19 mouse cellular contexts compared by ENCODE assay signal in genomic region chr2:119152255-119152654, GRCm38 (mm10). TPM values are rescaled to one million over a fixed set of nuclear protein-coding genes. Genes with fewer than 3 reads are reported as not detected.
DNase-seq lines count a peak whose midpoint lies in the region; ATAC-seq and TF ChIP-seq lines count a peak whose summit lies in the region.
"Had no signal": no experiment of that assay in that cellular context is flagged by ENCODE, and none has a peak within 500 bp of the region (broad histone marks: within the 10 kb centered on the region; RNA-seq: fewer than 3 reads in every experiment).

No protein-coding gene starts in this region.

- DNase-seq in adrenal gland, postnatal 14 days, result peak; percentile 23
- no peak for DNase-seq in adrenal gland, postnatal 4 days (ENCODE audit: low spot score in 2 of 2)
- no peak for DNase-seq in liver, embryonic 11.5 days (ENCODE audit: low spot score)
- no peak for DNase-seq in G1E (ENCODE audit: low spot score)
- no peak for DNase-seq in cerebellum, adult 11-12 months
- DNase-seq: adrenal gland, postnatal 25 days; cerebellum, adult 11 months; cerebellum, adult 9-10 months; cerebellum, postnatal 25 days; gastrocnemius, postnatal 14 days; heart, postnatal 36 days had no signal

- no peak for ATAC-seq in liver, embryonic 12.5 days
- no peak for ATAC-seq in liver, embryonic 11.5 days (replicated peaks; ENCODE audit: low FRiP score)
- no peak for ATAC-seq in G1E (ENCODE audit: extremely low read depth, insufficient number of reproducible peaks, low FRiP score, poor library complexity, severe bottlenecking)
- ATAC-seq: forebrain, embryonic 16.5 days; intestine, embryonic 16.5 days had no signal

- peaks cover 74% of the 10 kb centered on the region for H3K36me3 ChIP-seq in liver, embryonic 12.5 days
- peaks cover 48% of the 10 kb centered on the region for H3K36me3 ChIP-seq in liver, embryonic 11.5 days (ENCODE audit: control insufficient read depth, insufficient read depth, low read length)
- H3K36me3 ChIP-seq in G1E (replicated peaks), result peaks cover 76% of the 10 kb centered on the region

- H3K9me3 ChIP-seq in liver, embryonic 12.5 days (replicated peaks), result no peaks in the 10 kb centered on the region
- no peaks in the 10 kb centered on the region for H3K9me3 ChIP-seq in liver, embryonic 11.5 days (ENCODE audit: control insufficient read depth, low read length)
- H3K9me3 ChIP-seq in G1E (replicated peaks), result no peaks in the 10 kb centered on the region
- H3K9me3 ChIP-seq: embryonic facial prominence, embryonic 12.5 days; hindbrain, embryonic 15.5 days had no signal

- H3K27ac ChIP-seq in liver, embryonic 12.5 days, result 0 out of 2 replicates have a peak overlapping the region, but pooled peaks have one; percentile 98
- H3K27ac ChIP-seq in liver, embryonic 11.5 days (ENCODE audit: low read depth, low read length), result no peak overlapping the region
- H3K27ac ChIP-seq in brown adipose tissue, adult 24 weeks (replicated peaks; ENCODE audit: low read depth, low read length), result peak overlapping the region; percentile 95
- H3K27ac ChIP-seq: embryonic facial prominence, embryonic 12.5 days; hindbrain, embryonic 15.5 days had no signal

- H3K4me3 ChIP-seq in liver, embryonic 12.5 days, result no peak overlapping the region
- no peak overlapping the region for H3K4me3 ChIP-seq in liver, embryonic 11.5 days (ENCODE audit: low read depth, low read length)
- H3K4me3 ChIP-seq in G1E (ENCODE audit: low read depth, low read length), result peak overlapping the region; percentile 18; the same call in 1 of the 2 replicates
- no peak overlapping the region for H3K4me3 ChIP-seq in brown adipose tissue, adult 24 weeks (ENCODE audit: insufficient read depth, low read depth, low read length)
- H3K4me3 ChIP-seq: embryonic facial prominence, embryonic 12.5 days; hindbrain, embryonic 15.5 days had no signal

- H3K9ac ChIP-seq in liver, embryonic 12.5 days, result no peak overlapping the region
- no peak overlapping the region for H3K9ac ChIP-seq in liver, embryonic 11.5 days (ENCODE audit: low read depth, low read length)
- H3K9ac ChIP-seq: embryonic facial prominence, embryonic 12.5 days; hindbrain, embryonic 15.5 days had no signal

- H3K27me3 ChIP-seq in liver, embryonic 12.5 days (replicated peaks), result no peaks in the 10 kb centered on the region
- no peaks in the 10 kb centered on the region for H3K27me3 ChIP-seq in liver, embryonic 11.5 days (replicated peaks; ENCODE audit: control insufficient read depth, insufficient read depth, low read length)
- H3K27me3 ChIP-seq in G1E (ENCODE audit: insufficient read depth, low read length), result no peaks in the 10 kb centered on the region
- H3K27me3 ChIP-seq: embryonic facial prominence, embryonic 12.5 days; hindbrain, embryonic 15.5 days had no signal

- peaks cover 60% of the 10 kb centered on the region for H3K4me1 ChIP-seq in liver, embryonic 12.5 days
- peaks cover 20% of the 10 kb centered on the region for H3K4me1 ChIP-seq in liver, embryonic 11.5 days (replicated peaks; ENCODE audit: control insufficient read depth, insufficient read depth, low read length)
- peaks cover 57% of the 10 kb centered on the region for H3K4me1 ChIP-seq in G1E (ENCODE audit: insufficient read depth, low read depth, low read length)
- peaks cover 12% of the 10 kb centered on the region for H3K4me1 ChIP-seq in brown adipose tissue, adult 24 weeks (ENCODE audit: control insufficient read depth, insufficient read depth, insufficient read length, low read length)

- no peak for TF ChIP-seq CTCF in G1E (IDR thresholded peaks at IDR 0.05; ENCODE audit: low read depth, low read length)

- H3K4me2 ChIP-seq in liver, embryonic 12.5 days, result no peak overlapping the region
- H3K4me2 ChIP-seq in liver, embryonic 11.5 days, result no peak overlapping the region
- H3K4me2 ChIP-seq: embryonic facial prominence, embryonic 12.5 days; hindbrain, embryonic 15.5 days had no signal

- WGBS in liver, embryonic 12.5 days (ENCODE audit: insufficient replicate concordance), result 41% methylated on average over 6 of the region's 6 CpGs
- WGBS in liver, embryonic 11.5 days, result 62% methylated on average over 6 of the region's 6 CpGs

RNA-seq across cellular contexts. Expression of gene Rmdn3, which starts 4.6 kb away (rescaled TPM):
- total RNA-seq in adrenal gland, postnatal 14 days (2021), result 71.5 and 85.1 TPM in 2 replicates
- 10 to 100 TPM; 40.5 to 42.5 TPM for total RNA-seq in adrenal gland, postnatal 4 days (2021)
- 62.2 and 64.1 TPM in 2 replicates for polyA plus RNA-seq in liver, embryonic 12.5 days (2016; fragmentation: Nextera tagmentation; extraction: Ambion mirVana)
- 75.7 and 80.6 TPM in 2 replicates for polyA plus RNA-seq in liver, embryonic 11.5 days (2014; fragmentation: Nextera tagmentation; extraction: Ambion mirVana)
- total RNA-seq in G1E (2014; fragmentation: Nextera tagmentation) (69.1 and 77.4 TPM in 2 replicates), G1E (2017) (95.9 and 104 TPM in 2 replicates)
- 53.7 and 54.9 TPM in 2 replicates for polyA plus RNA-seq in G1E (2012)
- 124 and 184 TPM in 2 replicates for polyA plus RNA-seq in brown adipose tissue, adult 24 weeks (2012; ENCODE audit: insufficient read depth, insufficient read length, missing spikeins)

RNA-seq across cellular contexts. Expression of gene Gchfr, which starts 15.3 kb away (rescaled TPM):
- 6.7 and 35.4 TPM in 2 replicates for total RNA-seq in adrenal gland, postnatal 14 days (2021)
- total RNA-seq in adrenal gland, postnatal 4 days (2021), result 10 to 100 TPM in 1 of 2 experiments, 1 to 10 TPM in 1; 7.2 to 16.8 TPM
- polyA plus RNA-seq in liver, embryonic 12.5 days (2016; fragmentation: Nextera tagmentation; extraction: Ambion mirVana), result 28.5 and 31.8 TPM in 2 replicates
- 33.6 and 36.4 TPM in 2 replicates for polyA plus RNA-seq in liver, embryonic 11.5 days (2014; fragmentation: Nextera tagmentation; extraction: Ambion mirVana)
- total RNA-seq in G1E (2014; fragmentation: Nextera tagmentation) (1.3 TPM in 1 of 2 replicates, not detected in the other), G1E (2017) (6.7 and 9.8 TPM in 2 replicates)
- 40.2 and 43.5 TPM in 2 replicates for polyA plus RNA-seq in G1E (2012)
- 1.7 and 2.4 TPM in 2 replicates for polyA plus RNA-seq in brown adipose tissue, adult 24 weeks (2012; ENCODE audit: insufficient read depth, insufficient read length, missing spikeins)

RNA-seq across cellular contexts. Expression of gene Gm14137, which starts 22.1 kb away (rescaled TPM):
- 0.23 and 0.26 TPM in 2 replicates for total RNA-seq in adrenal gland, postnatal 14 days (2021)
- total RNA-seq in adrenal gland, postnatal 4 days (2021), result under 1 TPM; 0.25 to 0.34 TPM
- 0.26 and 0.35 TPM in 2 replicates for polyA plus RNA-seq in liver, embryonic 12.5 days (2016; fragmentation: Nextera tagmentation; extraction: Ambion mirVana)
- polyA plus RNA-seq in liver, embryonic 11.5 days (2014; fragmentation: Nextera tagmentation; extraction: Ambion mirVana), result 0.23 and 0.25 TPM in 2 replicates
- total RNA-seq in G1E (2014; fragmentation: Nextera tagmentation) (not detected in 2 replicates), G1E (2017) (0.06 and 0.16 TPM in 2 replicates)
- polyA plus RNA-seq in G1E (2012), result 0.02 TPM in 1 of 2 replicates, not detected in the other
- polyA plus RNA-seq in brown adipose tissue, adult 24 weeks (2012; ENCODE audit: insufficient read depth, insufficient read length, missing spikeins), result not detected in 2 replicates
- total RNA-seq: gastrocnemius, adult 18-20 months; heart, postnatal 36 days had no signal
- polyA plus RNA-seq: cortical plate, adult 2 months had no signal

RNA-seq across cellular contexts. Expression of gene Rad51, which starts 39.7 kb away (rescaled TPM):
- total RNA-seq in adrenal gland, postnatal 14 days (2021), result 7.8 and 8.7 TPM in 2 replicates
- 10 to 100 TPM; 13.5 to 17.3 TPM for total RNA-seq in adrenal gland, postnatal 4 days (2021)
- 49.9 and 52.3 TPM in 2 replicates for polyA plus RNA-seq in liver, embryonic 12.5 days (2016; fragmentation: Nextera tagmentation; extraction: Ambion mirVana)
- polyA plus RNA-seq in liver, embryonic 11.5 days (2014; fragmentation: Nextera tagmentation; extraction: Ambion mirVana), result 62.0 and 64.0 TPM in 2 replicates
- 37.2 and 55.1 TPM in 2 replicates for total RNA-seq in G1E (2014; fragmentation: Nextera tagmentation)
- 27.9 and 40.0 TPM in 2 replicates for total RNA-seq in G1E (2017)
- polyA plus RNA-seq in G1E (2012), result 28.8 and 40.3 TPM in 2 replicates
- polyA plus RNA-seq in brown adipose tissue, adult 24 weeks (2012; ENCODE audit: insufficient read depth, insufficient read length, missing spikeins), result 0.83 TPM in 1 of 2 replicates, not detected in the other

RNA-seq across cellular contexts. Expression of gene Zfyve19, which starts 56.2 kb away (rescaled TPM):
- total RNA-seq in adrenal gland, postnatal 14 days (2021), result 24.9 and 33.6 TPM in 2 replicates
- 10 to 100 TPM; 38.8 to 43.2 TPM for total RNA-seq in adrenal gland, postnatal 4 days (2021)
- 27.7 and 29.9 TPM in 2 replicates for polyA plus RNA-seq in liver, embryonic 12.5 days (2016; fragmentation: Nextera tagmentation; extraction: Ambion mirVana)
- 47.2 and 48.5 TPM in 2 replicates for polyA plus RNA-seq in liver, embryonic 11.5 days (2014; fragmentation: Nextera tagmentation; extraction: Ambion mirVana)
- 18.4 and 23.4 TPM in 2 replicates for total RNA-seq in G1E (2014; fragmentation: Nextera tagmentation)
- total RNA-seq in G1E (2017), result 26.8 and 28.9 TPM in 2 replicates
- polyA plus RNA-seq in G1E (2012), result 18.8 and 22.7 TPM in 2 replicates
- polyA plus RNA-seq in brown adipose tissue, adult 24 weeks (2012; ENCODE audit: insufficient read depth, insufficient read length, missing spikeins), result 16.2 and 21.0 TPM in 2 replicates
